Mouse (Mus musculus): ENCODE data around the gene Mrpl49. TPM values are rescaled to one million over a fixed set of nuclear protein-coding genes. Genes with fewer than 3 reads are reported as not detected.

Mrpl49 gene
- polyA plus RNA-seq, 1 experiment: 24.5 TPM

- no peak for TF ChIP-seq CTCF (IDR thresholded peaks at IDR 0.05; ENCODE audit: low read depth, low read length)
- TF ChIP-seq POLR2A (IDR thresholded peaks at IDR 0.05; ENCODE audit: borderline replicate concordance, low read depth, low read length): no peak
- H3K4me1 ChIP-seq (ENCODE audit: control insufficient read depth, insufficient read depth, low read length): peaks cover 11% of the 10 kb centered on the region
Observed at GRCm38 (mm10) chr19:6020276-6020675, 37.3 kb downstream of the Mrpl49 start.

DNA sequence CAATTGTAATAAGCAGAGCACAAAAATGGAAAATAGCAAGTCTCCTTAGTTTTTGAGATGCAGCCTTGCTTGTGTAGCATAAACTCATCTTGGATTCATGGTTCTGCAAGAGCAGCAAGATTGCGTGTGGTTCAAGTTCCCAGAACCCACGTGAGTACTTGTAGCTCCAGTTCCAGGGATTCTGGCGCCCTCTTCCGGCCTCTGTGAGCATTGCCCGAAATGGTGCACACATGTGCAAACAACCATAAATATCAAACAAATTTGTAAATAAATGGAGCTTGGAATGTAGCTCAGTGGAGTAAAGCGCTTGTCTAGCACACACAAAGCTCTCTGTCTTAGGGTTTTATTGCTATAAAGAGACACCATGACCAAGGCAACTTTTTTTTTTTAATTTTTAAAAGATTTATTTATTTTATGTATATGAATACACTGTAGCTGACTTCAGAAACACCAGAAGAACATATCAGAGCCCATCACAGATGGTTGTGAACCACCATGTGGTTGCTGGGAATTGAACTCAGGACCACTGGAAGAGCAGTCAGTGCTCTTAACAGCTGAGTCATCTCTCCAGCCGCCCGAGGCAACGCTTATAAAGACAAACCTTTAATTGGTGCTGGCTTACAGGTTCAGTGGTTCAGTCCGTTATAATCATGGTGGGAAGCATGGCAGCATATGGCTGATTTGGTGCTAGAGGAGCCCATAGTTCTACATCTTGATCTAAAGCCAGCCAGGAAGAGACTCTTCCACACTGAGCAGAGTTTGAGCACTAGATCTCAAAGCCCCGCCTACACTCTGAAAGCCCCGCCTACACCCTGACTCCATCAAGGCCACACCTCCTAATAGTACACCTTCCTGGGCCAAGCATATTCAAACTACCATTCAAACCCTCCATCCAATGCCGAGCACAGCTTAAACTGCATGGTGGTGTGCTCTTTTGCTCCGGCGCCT is 39.2 kb downstream of the Mrpl49 start:
- TF ChIP-seq CTCF (IDR thresholded peaks at IDR 0.05; ENCODE audit: low read depth, low read length): peak; percentile 98
- TF ChIP-seq POLR2A (IDR thresholded peaks at IDR 0.05; ENCODE audit: borderline replicate concordance, low read depth, low read length): no peak
- Histone ChIP-seq H3K4me1 (ENCODE audit: control insufficient read depth, insufficient read depth, low read length) (peaks cover 14% of the 10 kb centered on the region), H3K4me3 (ENCODE audit: insufficient read depth, low read length) (no peak overlapping the region), H3K27ac (ENCODE audit: insufficient read depth, low read depth, low read length) (no peak overlapping the region)

More at GRCm38 (mm10) chr19:6020276-6020675, 37.3 kb downstream of the Mrpl49 start:
- Histone ChIP-seq H3K4me3 (ENCODE audit: insufficient read depth, low read length) (no peak overlapping the region), H3K27ac (ENCODE audit: insufficient read depth, low read depth, low read length) (no peak overlapping the region)

- peaks cover 7% of the 10 kb centered on the region for H3K4me1 ChIP-seq (ENCODE audit: control insufficient read depth, insufficient read depth, low read length)
- TF ChIP-seq CTCF (IDR thresholded peaks at IDR 0.05; ENCODE audit: low read depth, low read length) (no peak), POLR2A (IDR thresholded peaks at IDR 0.05; ENCODE audit: borderline replicate concordance, low read depth, low read length) (no peak)
- H3K4me3 ChIP-seq (ENCODE audit: insufficient read depth, low read length): no peak overlapping the region
- H3K27ac ChIP-seq (ENCODE audit: insufficient read depth, low read depth, low read length): no peak overlapping the region
Observed at GRCm38 (mm10) chr19:6016532-6016931, 41.1 kb downstream of the Mrpl49 start.

- Histone ChIP-seq H3K4me1 (ENCODE audit: control insufficient read depth, insufficient read depth, low read length) (peaks cover 5% of the 10 kb centered on the region), H3K4me3 (ENCODE audit: insufficient read depth, low read length) (peak within 1 kb of the TSS; percentile 60), H3K27ac (ENCODE audit: insufficient read depth, low read depth, low read length) (no peak within 1 kb of the TSS)
- TF ChIP-seq CTCF (IDR thresholded peaks at IDR 0.05; ENCODE audit: low read depth, low read length) (no peak), POLR2A (IDR thresholded peaks at IDR 0.05; ENCODE audit: borderline replicate concordance, low read depth, low read length) (no peak)
Observed at GRCm38 (mm10) chr19:6015511-6016315, 41.9 kb downstream of the Mrpl49 start, which contains the start of gene Capn1. TSS of gene Capn1 (minus strand) at chr19:6015897.

DNA sequence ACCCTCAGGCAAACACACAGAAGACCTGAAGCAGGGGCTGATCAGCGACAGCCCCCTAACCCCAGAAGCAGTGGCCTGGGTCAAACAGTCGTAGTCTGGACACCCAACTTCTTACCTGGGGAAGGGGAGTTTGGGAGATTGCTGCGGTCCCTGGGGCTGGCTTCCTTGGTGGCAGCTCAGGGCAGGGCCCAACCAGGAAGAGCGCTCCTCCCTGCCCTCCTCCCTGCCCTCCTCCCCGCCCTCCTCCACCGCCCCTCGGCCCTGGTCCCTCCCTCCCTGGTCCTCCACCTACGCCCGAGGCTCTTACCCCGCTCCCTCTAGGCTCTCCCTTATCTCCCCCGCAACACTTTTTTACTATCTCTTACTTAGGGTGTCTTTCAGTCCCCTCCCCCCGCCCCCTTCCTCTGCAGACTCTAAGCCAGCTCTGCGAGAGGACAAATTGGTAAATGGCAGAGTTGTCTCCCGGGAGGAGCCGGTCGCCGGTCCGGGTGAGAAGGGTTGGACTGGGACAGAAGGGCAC is 42.5 kb downstream of the Mrpl49 start:
- TF ChIP-seq POLR2A (IDR thresholded peaks at IDR 0.05; ENCODE audit: borderline replicate concordance, low read depth, low read length) (no peak), CTCF (IDR thresholded peaks at IDR 0.05; ENCODE audit: low read depth, low read length) (no peak)
- Histone ChIP-seq H3K27ac (ENCODE audit: insufficient read depth, low read depth, low read length) (no peak overlapping the region), H3K4me1 (ENCODE audit: control insufficient read depth, insufficient read depth, low read length) (peaks cover 8% of the 10 kb centered on the region), H3K4me3 (ENCODE audit: insufficient read depth, low read length) (peak overlapping the region; percentile 60)

DNA sequence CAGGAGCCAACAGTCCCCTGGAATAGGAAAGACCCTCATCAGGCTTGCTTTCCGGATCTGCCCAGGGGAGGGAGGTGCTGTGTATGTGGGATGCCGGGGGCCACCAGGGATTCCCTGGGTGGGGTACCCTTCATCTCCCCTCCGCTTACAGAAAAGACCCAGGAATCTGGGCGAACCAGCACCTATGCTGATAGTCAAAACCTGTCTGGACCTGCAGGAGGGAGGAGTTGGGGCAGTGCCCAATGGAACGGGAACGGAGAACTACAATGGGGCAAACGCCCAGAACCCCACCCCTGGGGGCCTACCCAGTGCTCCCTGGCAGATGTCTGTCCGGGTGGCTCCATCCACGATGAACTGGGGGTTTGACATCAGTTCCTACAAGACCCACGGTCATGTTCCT is 43.9 kb downstream of the Mrpl49 start:
- Histone ChIP-seq H3K4me1 (ENCODE audit: control insufficient read depth, insufficient read depth, low read length) (peaks cover 8% of the 10 kb centered on the region), H3K4me3 (ENCODE audit: insufficient read depth, low read length) (no peak overlapping the region), H3K27ac (ENCODE audit: insufficient read depth, low read depth, low read length) (no peak overlapping the region)
- TF ChIP-seq CTCF (IDR thresholded peaks at IDR 0.05; ENCODE audit: low read depth, low read length) (no peak), POLR2A (IDR thresholded peaks at IDR 0.05; ENCODE audit: borderline replicate concordance, low read depth, low read length) (no peak)

- 0 out of 2 replicates have a peak, but pooled peaks cover 3% of the 10 kb centered on the region for H3K4me1 ChIP-seq (ENCODE audit: control insufficient read depth, insufficient read depth, low read length)
- no peak overlapping the region for H3K27ac ChIP-seq (ENCODE audit: insufficient read depth, low read depth, low read length)
- no peak overlapping the region for H3K4me3 ChIP-seq (ENCODE audit: insufficient read depth, low read length)
- TF ChIP-seq CTCF (IDR thresholded peaks at IDR 0.05; ENCODE audit: low read depth, low read length) (no peak), POLR2A (IDR thresholded peaks at IDR 0.05; ENCODE audit: borderline replicate concordance, low read depth, low read length) (no peak)
Observed at GRCm38 (mm10) chr19:6009137-6009536, 48.4 kb downstream of the Mrpl49 start.

GRCm38 (mm10) chr19:6007013-6007412 is 50.6 kb downstream of the Mrpl49 start:
- Histone ChIP-seq H3K4me1 (ENCODE audit: control insufficient read depth, insufficient read depth, low read length) (0 out of 2 replicates have a peak, but pooled peaks cover 3% of the 10 kb centered on the region), H3K4me3 (ENCODE audit: insufficient read depth, low read length) (no peak overlapping the region), H3K27ac (ENCODE audit: insufficient read depth, low read depth, low read length) (no peak overlapping the region)
- TF ChIP-seq CTCF (IDR thresholded peaks at IDR 0.05; ENCODE audit: low read depth, low read length) (no peak), POLR2A (IDR thresholded peaks at IDR 0.05; ENCODE audit: borderline replicate concordance, low read depth, low read length) (no peak)

- no peak for TF ChIP-seq POLR2A (IDR thresholded peaks at IDR 0.05; ENCODE audit: borderline replicate concordance, low read depth, low read length)
- no peak for TF ChIP-seq CTCF (IDR thresholded peaks at IDR 0.05; ENCODE audit: low read depth, low read length)
- Histone ChIP-seq H3K4me1 (ENCODE audit: control insufficient read depth, insufficient read depth, low read length) (0 out of 2 replicates have a peak, but pooled peaks cover 3% of the 10 kb centered on the region), H3K4me3 (ENCODE audit: insufficient read depth, low read length) (no peak overlapping the region)
Observed at GRCm38 (mm10) chr19:6005541-6005940, 52.0 kb downstream of the Mrpl49 start.

More at GRCm38 (mm10) chr19:6005541-6005940, 52.0 kb downstream of the Mrpl49 start:
- no peak overlapping the region for H3K27ac ChIP-seq (ENCODE audit: insufficient read depth, low read depth, low read length)

Other genes starting within 250 kb of the Mrpl49 start
- gene Frmd8, start 182.5 kb downstream of the Mrpl49 start, polyA plus RNA-seq (2012; ENCODE audit: insufficient read depth, insufficient read length, missing spikeins): 24.6 and 25.2 TPM in 2 replicates
- gene Slc25a45, start 180.0 kb downstream of the Mrpl49 start, polyA plus RNA-seq (2012; ENCODE audit: insufficient read depth, insufficient read length, missing spikeins): 74.2 and 78.0 TPM in 2 replicates
- gene Tigd3, start 163.6 kb downstream of the Mrpl49 start, polyA plus RNA-seq (2012; ENCODE audit: insufficient read depth, insufficient read length, missing spikeins): 0.61 and 0.70 TPM in 2 replicates
- gene Dpf2, start 144.8 kb downstream of the Mrpl49 start, polyA plus RNA-seq (2012; ENCODE audit: insufficient read depth, insufficient read length, missing spikeins): 69.3 and 75.2 TPM in 2 replicates
- gene Cdc42ep2, start 133.0 kb downstream of the Mrpl49 start, polyA plus RNA-seq (2012; ENCODE audit: insufficient read depth, insufficient read length, missing spikeins): 2.5 and 2.6 TPM in 2 replicates
- gene Pola2, start 93.6 kb downstream of the Mrpl49 start, polyA plus RNA-seq (2012; ENCODE audit: insufficient read depth, insufficient read length, missing spikeins): 24.7 and 24.8 TPM in 2 replicates
- gene Slc22a20, start 71.6 kb downstream of the Mrpl49 start, polyA plus RNA-seq (2012; ENCODE audit: insufficient read depth, insufficient read length, missing spikeins): not detected in 2 replicates
- 32.7 and 38.3 TPM in 2 replicates for gene Capn1, start 41.9 kb downstream of the Mrpl49 start, polyA plus RNA-seq (2012; ENCODE audit: insufficient read depth, insufficient read length, missing spikeins)
- 31.1 and 33.7 TPM in 2 replicates for gene Syvn1, start 11.2 kb downstream of the Mrpl49 start, polyA plus RNA-seq (2012; ENCODE audit: insufficient read depth, insufficient read length, missing spikeins)
- gene Fau, start 59 bp upstream of the Mrpl49 start, polyA plus RNA-seq (2012; ENCODE audit: insufficient read depth, insufficient read length, missing spikeins): 1,783 and 2,337 TPM in 2 replicates
- gene Znhit2, start 3.4 kb upstream of the Mrpl49 start, polyA plus RNA-seq (2012; ENCODE audit: insufficient read depth, insufficient read length, missing spikeins): 12.8 and 16.4 TPM in 2 replicates
- gene Tm7sf2, start 10.6 kb upstream of the Mrpl49 start, polyA plus RNA-seq (2012; ENCODE audit: insufficient read depth, insufficient read length, missing spikeins): 8.1 and 13.7 TPM in 2 replicates
- gene Vps51, start 19.4 kb upstream of the Mrpl49 start, polyA plus RNA-seq (2012; ENCODE audit: insufficient read depth, insufficient read length, missing spikeins): 83.7 and 99.9 TPM in 2 replicates
- gene Tmem262, start 22.2 kb upstream of the Mrpl49 start, polyA plus RNA-seq (2012; ENCODE audit: insufficient read depth, insufficient read length, missing spikeins): not detected in 2 replicates
- 2.0 TPM in 1 of 2 replicates, not detected in the other for gene Gm28374, start 24.5 kb upstream of the Mrpl49 start, polyA plus RNA-seq (2012; ENCODE audit: insufficient read depth, insufficient read length, missing spikeins)
- 38.9 and 40.5 TPM in 2 replicates for gene Zfpl1, start 27.2 kb upstream of the Mrpl49 start, polyA plus RNA-seq (2012; ENCODE audit: insufficient read depth, insufficient read length, missing spikeins)
- 13.1 and 13.6 TPM in 2 replicates for gene Cdca5, start 27.2 kb upstream of the Mrpl49 start, polyA plus RNA-seq (2012; ENCODE audit: insufficient read depth, insufficient read length, missing spikeins)
- 1.2 TPM in 1 of 2 replicates, not detected in the other for gene AC131692.1, start 36.6 kb upstream of the Mrpl49 start, polyA plus RNA-seq (2012; ENCODE audit: insufficient read depth, insufficient read length, missing spikeins)
- gene Naaladl1, start 48.0 kb upstream of the Mrpl49 start, polyA plus RNA-seq (2012; ENCODE audit: insufficient read depth, insufficient read length, missing spikeins): 0.53 and 0.80 TPM in 2 replicates
- 5.6 and 6.0 TPM in 2 replicates for gene Sac3d1, start 60.9 kb upstream of the Mrpl49 start, polyA plus RNA-seq (2012; ENCODE audit: insufficient read depth, insufficient read length, missing spikeins)
- gene Snx15, start 70.5 kb upstream of the Mrpl49 start, polyA plus RNA-seq (2012; ENCODE audit: insufficient read depth, insufficient read length, missing spikeins): 26.0 and 32.8 TPM in 2 replicates
- 6.2 and 7.9 TPM in 2 replicates for gene Batf2, start 83.2 kb upstream of the Mrpl49 start, polyA plus RNA-seq (2012; ENCODE audit: insufficient read depth, insufficient read length, missing spikeins)
- gene Arl2, start 83.8 kb upstream of the Mrpl49 start, polyA plus RNA-seq (2012; ENCODE audit: insufficient read depth, insufficient read length, missing spikeins): 31.0 and 33.7 TPM in 2 replicates
- 0.35 TPM in 1 of 2 replicates, not detected in the other for gene Majin, start 126.6 kb upstream of the Mrpl49 start, polyA plus RNA-seq (2012; ENCODE audit: insufficient read depth, insufficient read length, missing spikeins)
- not detected in 2 replicates for gene Gpha2, start 168.6 kb upstream of the Mrpl49 start, polyA plus RNA-seq (2012; ENCODE audit: insufficient read depth, insufficient read length, missing spikeins)
- gene Ppp2r5b, start 178.1 kb upstream of the Mrpl49 start, polyA plus RNA-seq (2012; ENCODE audit: insufficient read depth, insufficient read length, missing spikeins): 13.7 and 15.4 TPM in 2 replicates
- 23.9 and 27.1 TPM in 2 replicates for gene Atg2a, start 183.9 kb upstream of the Mrpl49 start, polyA plus RNA-seq (2012; ENCODE audit: insufficient read depth, insufficient read length, missing spikeins)
- gene Ehd1, start 218.9 kb upstream of the Mrpl49 start, polyA plus RNA-seq (2012; ENCODE audit: insufficient read depth, insufficient read length, missing spikeins): 91.9 and 96.3 TPM in 2 replicates
- 6.9 and 7.0 TPM in 2 replicates for gene Cdc42bpg, start 248.7 kb upstream of the Mrpl49 start, polyA plus RNA-seq (2012; ENCODE audit: insufficient read depth, insufficient read length, missing spikeins)

All from bone marrow macrophage, adult 2 months (primary cell).